Mouse (Mus musculus): ENCODE measurements around the gene Tsacc.
"Not testable (repeated sequence)": the region's sequence is repeated elsewhere in the genome, so short reads cannot be mapped to it uniquely, and the experiment has no call there.

- TF ChIP-seq CTCF (IDR thresholded peaks at IDR 0.05; ENCODE audit: control insufficient read depth, insufficient read depth, low read length); POLR2A (IDR thresholded peaks at IDR 0.05; ENCODE audit: borderline replicate concordance, control insufficient read depth, low read depth, low read length): not testable (repeated sequence)
These were observed 15.5 kb downstream of the Tsacc start for GRCm38 (mm10) chr3:88281141-88281916.

All from bone marrow, adult 2 months (tissue).